Mouse (Mus musculus): ENCODE results near the gene Phpt1. TPM values are rescaled to one million over a fixed set of nuclear protein-coding genes. Genes with fewer than 3 reads are reported as not detected.

Phpt1 gene
- total and polyA plus RNA-seq, 3 experiments = 34.7 to 73.7 TPM; not detected in 1

DNA sequence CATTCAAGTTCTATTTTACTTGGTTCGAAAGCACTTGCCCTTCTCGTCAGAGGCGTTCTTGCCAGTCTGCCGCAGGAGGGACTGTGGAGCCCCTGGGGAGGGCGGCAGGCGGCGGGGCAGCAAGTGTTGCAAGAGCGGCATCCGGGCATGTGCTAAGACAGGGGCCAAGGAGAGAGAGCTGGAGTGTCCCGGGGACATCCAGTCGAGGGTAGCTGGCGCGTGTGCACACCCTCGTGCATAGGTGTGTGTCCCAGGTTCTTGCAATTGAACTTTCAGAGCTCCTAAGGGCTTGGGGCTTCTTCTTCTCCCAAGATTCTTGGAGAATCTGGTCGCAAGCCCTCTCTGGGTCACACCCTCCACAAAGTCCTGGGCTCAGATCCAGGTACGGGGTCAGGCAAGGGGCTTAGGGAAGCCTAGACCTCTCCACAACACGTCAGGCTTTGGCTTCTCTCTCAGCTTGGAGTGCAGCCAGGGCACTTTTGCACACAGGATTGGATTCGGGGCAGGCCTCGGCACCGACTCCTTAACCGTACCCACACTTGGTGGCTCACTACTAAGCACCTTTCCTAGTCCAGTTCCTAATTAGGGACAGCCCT lies 506 bp upstream of the Phpt1 start:
- no peaks in the 10 kb centered on the region for H3K9me3 ChIP-seq (replicated peaks; ENCODE audit: insufficient read depth, low read length)
- H3K4me1 ChIP-seq (ENCODE audit: control insufficient read depth in 1 of 2, insufficient read depth in 2 of 2, low read length in 2 of 2) = peaks cover 0 to 10% of the 10 kb centered on the region in 2 experiments; a peak in 1 of 4 replicates
- no peaks in the 10 kb centered on the region for H3K27me3 ChIP-seq (ENCODE audit: control insufficient read depth in 1 of 2, insufficient read depth in 2 of 2, low read length in 2 of 2)

DNA sequence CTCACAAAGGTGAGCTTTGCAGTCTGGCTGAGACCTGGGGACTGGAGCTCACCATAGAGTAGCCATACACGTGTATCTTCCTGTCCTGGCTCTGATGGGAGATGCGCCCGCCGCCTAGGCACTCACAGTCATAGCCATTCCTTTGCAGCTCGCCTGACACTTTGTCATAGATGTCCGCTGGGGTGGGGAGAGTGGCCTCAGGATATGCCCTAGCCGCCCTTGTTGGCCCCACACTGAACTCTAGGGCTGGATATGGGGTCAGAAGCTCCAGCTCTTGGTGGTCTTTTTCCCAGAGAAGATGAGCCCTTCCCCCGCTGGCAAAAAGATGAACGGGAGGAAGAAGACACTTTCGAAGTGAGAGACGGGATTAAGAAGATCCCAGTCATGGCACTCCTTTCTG lies 888 bp downstream of the Phpt1 start:
- Histone ChIP-seq H3K4me3 (ENCODE audit: control insufficient read depth in 1 of 2, insufficient read depth in 1 of 2, low read depth in 2 of 2, low read length in 2 of 2) (peak overlapping the region; percentile 60 to 81), H3K27ac (ENCODE audit: control insufficient read depth, low read depth, low read length) (no peak overlapping the region), H3K79me2 (ENCODE audit: control insufficient read depth, insufficient read depth, low read length, poor library complexity) (peaks cover 7% of the 10 kb centered on the region), H3K4me1 (ENCODE audit: control insufficient read depth in 1 of 2, insufficient read depth in 2 of 2, low read length in 2 of 2) (peaks cover 0 to 10% of the 10 kb centered on the region in 2 experiments; a peak in 1 of 4 replicates), H3K36me3 (ENCODE audit: control insufficient read depth in 1 of 2, insufficient read depth in 2 of 2, low read length in 2 of 2) (peaks cover 0 to 4% of the 10 kb centered on the region in 2 experiments; a peak in 1 of 4 replicates), H3K9ac (ENCODE audit: control insufficient read depth, low read depth, low read length, poor library complexity, severe bottlenecking) (peak overlapping the region; percentile 71), H3K9me3 (replicated peaks; ENCODE audit: insufficient read depth, low read length) (no peaks in the 10 kb centered on the region), H3K27me3 (ENCODE audit: control insufficient read depth in 1 of 2, insufficient read depth in 2 of 2, low read length in 2 of 2) (no peaks in the 10 kb centered on the region)
- DNase-seq (ENCODE audit: low read depth, low spot score) = no peak
- no peak for TF ChIP-seq RCOR1 (IDR thresholded peaks at IDR 0.05; ENCODE audit: low read depth, low read length)
- TF ChIP-seq TCF12 (IDR thresholded peaks at IDR 0.05; ENCODE audit: low read depth, low read length) = no peak
- TF ChIP-seq ELF1 (IDR thresholded peaks at IDR 0.05; ENCODE audit: low read depth, low read length) = no peak
- no peak for TF ChIP-seq MYC (IDR thresholded peaks at IDR 0.05; ENCODE audit: low read depth, low read length)
- no peak for TF ChIP-seq USF1 (IDR thresholded peaks at IDR 0.05; ENCODE audit: low read depth, low read length)
- no peak for TF ChIP-seq GABPA (IDR thresholded peaks at IDR 0.05; ENCODE audit: low read depth, low read length)
- no peak for TF ChIP-seq POLR2A (IDR thresholded peaks at IDR 0.05; ENCODE audit: control insufficient read depth in 1 of 2, insufficient read depth in 1 of 2, low read depth in 1 of 2, low read length in 2 of 2, poor library complexity in 1 of 2)
- TF ChIP-seq SIN3A (IDR thresholded peaks at IDR 0.05; ENCODE audit: low read length) = no peak
- TF ChIP-seq NELFE (IDR thresholded peaks at IDR 0.05; ENCODE audit: low read depth, low read length) = no peak
- no peak for TF ChIP-seq E2F4 (IDR thresholded peaks at IDR 0.05; ENCODE audit: borderline replicate concordance, low read depth, low read length)
- no peak for TF ChIP-seq RAD21 (IDR thresholded peaks at IDR 0.05; ENCODE audit: low read depth, low read length)
- no peak for TF ChIP-seq HCFC1 (IDR thresholded peaks at IDR 0.05; ENCODE audit: low read depth, low read length)
- TF ChIP-seq MAFK (IDR thresholded peaks at IDR 0.05; ENCODE audit: borderline replicate concordance, low read depth, low read length) = no peak
- no peak for TF ChIP-seq JUND (IDR thresholded peaks at IDR 0.05; ENCODE audit: low read depth, low read length)
- TF ChIP-seq GATA1 (IDR thresholded peaks at IDR 0.05; ENCODE audit: low read depth, low read length) = no peak
- TF ChIP-seq ZMIZ1 (IDR thresholded peaks at IDR 0.05; ENCODE audit: low read depth, low read length) = no peak
- TF ChIP-seq EP300 (IDR thresholded peaks at IDR 0.05; ENCODE audit: low read depth in 1 of 2, low read length in 2 of 2) = no peak
- no peak for TF ChIP-seq MXI1 (IDR thresholded peaks at IDR 0.05; ENCODE audit: low read depth, low read length)
- no peak for TF ChIP-seq CTCF (IDR thresholded peaks at IDR 0.05 in 2 of 3, conservative IDR thresholded peaks at IDR 0.05 in 1 of 3; ENCODE audit: control insufficient read depth in 1 of 3, insufficient read depth in 1 of 3, low read depth in 2 of 3, low read length in 3 of 3, poor library complexity in 1 of 3, severe bottlenecking in 1 of 3)

More for the DNA sequence above, 506 bp upstream of the Phpt1 start:
- Histone ChIP-seq H3K79me2 (ENCODE audit: control insufficient read depth, insufficient read depth, low read length, poor library complexity) (peaks cover 7% of the 10 kb centered on the region), H3K36me3 (ENCODE audit: control insufficient read depth in 1 of 2, insufficient read depth in 2 of 2, low read length in 2 of 2) (peaks cover 0 to 4% of the 10 kb centered on the region in 2 experiments; a peak in 1 of 4 replicates), H3K27ac (ENCODE audit: control insufficient read depth, low read depth, low read length) (peak overlapping the region; percentile 70), H3K4me3 (ENCODE audit: control insufficient read depth in 1 of 2, insufficient read depth in 1 of 2, low read depth in 2 of 2, low read length in 2 of 2) (peak overlapping the region; percentile 60 to 70), H3K9ac (ENCODE audit: control insufficient read depth, low read depth, low read length, poor library complexity, severe bottlenecking) (peak overlapping the region; percentile 73)
- TF ChIP-seq ZMIZ1 (IDR thresholded peaks at IDR 0.05; ENCODE audit: low read depth, low read length) (no peak), GABPA (IDR thresholded peaks at IDR 0.05; ENCODE audit: low read depth, low read length) (no peak), POLR2AphosphoS5 (IDR thresholded peaks at IDR 0.05; ENCODE audit: borderline replicate concordance, low read depth, low read length) (no peak), MAFK (IDR thresholded peaks at IDR 0.05; ENCODE audit: borderline replicate concordance, low read depth, low read length) (no peak), RAD21 (IDR thresholded peaks at IDR 0.05; ENCODE audit: low read depth, low read length) (no peak), USF2 (IDR thresholded peaks at IDR 0.05; ENCODE audit: borderline replicate concordance in 1 of 2, insufficient read depth in 1 of 2, low read depth in 1 of 2, low read length in 2 of 2) (no peak), GATA1 (IDR thresholded peaks at IDR 0.05; ENCODE audit: low read depth, low read length) (no peak), SMC3 (IDR thresholded peaks at IDR 0.05; ENCODE audit: low read depth, low read length) (no peak), MXI1 (IDR thresholded peaks at IDR 0.05; ENCODE audit: low read depth, low read length) (peak; percentile 15; the same call in 1 of the 2 replicates), SIN3A (IDR thresholded peaks at IDR 0.05; ENCODE audit: low read length) (no peak), CHD1 (IDR thresholded peaks at IDR 0.05; ENCODE audit: low read depth, low read length) (no peak), EP300 (IDR thresholded peaks at IDR 0.05; ENCODE audit: low read depth in 1 of 2, low read length in 2 of 2) (no peak), TAL1 (IDR thresholded peaks at IDR 0.05; ENCODE audit: low read length) (no peak), NRF1 (IDR thresholded peaks at IDR 0.05; ENCODE audit: insufficient read depth, low read depth, low read length, poor library complexity, severe bottlenecking) (peak; percentile 10; the same call in 1 of the 2 replicates), HCFC1 (IDR thresholded peaks at IDR 0.05; ENCODE audit: low read depth, low read length) (no peak), CTCF (IDR thresholded peaks at IDR 0.05 in 2 of 3, conservative IDR thresholded peaks at IDR 0.05 in 1 of 3; ENCODE audit: control insufficient read depth in 1 of 3, insufficient read depth in 1 of 3, low read depth in 2 of 3, low read length in 3 of 3, poor library complexity in 1 of 3, severe bottlenecking in 1 of 3) (no peak), POLR2AphosphoS2 (IDR thresholded peaks at IDR 0.05; ENCODE audit: low read length) (no peak), NELFE (IDR thresholded peaks at IDR 0.05; ENCODE audit: low read depth, low read length) (no peak), E2F4 (IDR thresholded peaks at IDR 0.05; ENCODE audit: borderline replicate concordance, low read depth, low read length) (no peak), UBTF (IDR thresholded peaks at IDR 0.05; ENCODE audit: borderline replicate concordance, insufficient read depth, low read depth, low read length) (no peak), ZC3H11A (IDR thresholded peaks at IDR 0.05; ENCODE audit: low read depth, low read length) (no peak), RCOR1 (IDR thresholded peaks at IDR 0.05; ENCODE audit: low read depth, low read length) (no peak), MAX (IDR thresholded peaks at IDR 0.05; ENCODE audit: low read length) (peak; percentile 70), MAZ (IDR thresholded peaks at IDR 0.05; ENCODE audit: low read depth, low read length) (peak; percentile 17; the same call in 1 of the 2 replicates), CHD2 (IDR thresholded peaks at IDR 0.05; ENCODE audit: low read length) (no peak), ZNF384 (IDR thresholded peaks at IDR 0.05; ENCODE audit: low read depth, low read length) (no peak), BHLHE40 (IDR thresholded peaks at IDR 0.05; ENCODE audit: borderline replicate concordance, low read depth, low read length) (no peak), MYC (IDR thresholded peaks at IDR 0.05; ENCODE audit: low read depth, low read length) (no peak), ELF1 (IDR thresholded peaks at IDR 0.05; ENCODE audit: low read depth, low read length) (no peak), MEF2A (IDR thresholded peaks at IDR 0.05; ENCODE audit: extremely low read depth, insufficient replicate concordance, low read depth, low read length, poor library complexity, severe bottlenecking) (no peak), ZKSCAN1 (IDR thresholded peaks at IDR 0.05; ENCODE audit: low read depth, low read length) (no peak), TCF12 (IDR thresholded peaks at IDR 0.05; ENCODE audit: low read depth, low read length) (no peak), TBP (IDR thresholded peaks at IDR 0.05; ENCODE audit: low read depth, low read length) (0 out of 2 replicates have a peak, but pooled peaks have one; percentile 18), ETS1 (IDR thresholded peaks at IDR 0.05; ENCODE audit: low read depth, low read length) (no peak)
- DNase-seq (ENCODE audit: low read depth, low spot score) = peak; percentile 69
